Mouse (Mus musculus) hindbrain, embryonic 12.5 days (tissue): ENCODE data around the gene Gm4724. TPM values are rescaled to one million over a fixed set of nuclear protein-coding genes. Genes with fewer than 3 reads are reported as not detected.
"Not testable (repeated sequence)": the region's sequence is repeated elsewhere in the genome, so short reads cannot be mapped to it uniquely, and the experiment has no call there.

Source experiments
- ATAC-seq: fragments of 200-750 bp; cut with Nextera tagmentation; 2 replicates; pipeline ENCODE4 v1.8.0; 2017; ENCODE audit warnings: moderate TSS enrichment; ENCODE audit not compliant: low FRiP score
- H3K27ac ChIP-seq: fragments of 300-500 bp; sonication (generic); 2 replicates; pipeline ENCODE4 v1.5.1; 2016; ENCODE audit warnings: mild to moderate bottlenecking
- H3K27me3 ChIP-seq: fragments of 300-500 bp; sonication (generic); 2 replicates; pipeline ENCODE4 v1.6.1; 2016; ENCODE audit warnings: mild to moderate bottlenecking
- H3K36me3 ChIP-seq: fragments of 300-500 bp; sonication (generic); 2 replicates; pipeline ENCODE4 v1.6.1; 2016; ENCODE audit warnings: mild to moderate bottlenecking
- H3K4me1 ChIP-seq: fragments of 300-500 bp; sonication (generic); 2 replicates; pipeline ENCODE4 v1.6.1; 2016
- H3K4me2 ChIP-seq: fragments of 300-500 bp; sonication (generic); replicated peaks from 2 replicates; pipeline ENCODE4 v1.6.1; 2016; ENCODE audit warnings: mild to moderate bottlenecking
- H3K4me3 ChIP-seq: fragments of 300-500 bp; sonication (generic); 2 replicates; pipeline ENCODE4 v1.5.1; 2016; ENCODE audit warnings: mild to moderate bottlenecking
- H3K9ac ChIP-seq: fragments of 300-500 bp; sonication (generic); 2 replicates; pipeline ENCODE4 v1.6.1; 2016; ENCODE audit warnings: mild to moderate bottlenecking, moderate library complexity
- H3K9me3 ChIP-seq: fragments of 300-500 bp; sonication (generic); replicated peaks from 2 replicates; pipeline ENCODE4 v1.6.1; 2016; ENCODE audit warnings: mild to moderate bottlenecking
- WGBS: fragments of 180-500 bp; shearing (Covaris S2); methylation state at CpG from one replicate; pipeline ENCODE4 v1.1.7; 2016; 5-methylcytosine and 5-hydroxymethylcytosine counted together
- polyA plus RNA-seq: library from polyadenylated mRNA; unstranded; fragments of >200 nt; fragmentation: Nextera tagmentation; extraction: Ambion mirVana; gene quantifications from 2 replicates; pipeline ENCODE4 v1.2.1, GENCODE M21; 2016

Gm4724 gene
- 12.9 and 15.3 TPM in 2 replicates for polyA plus RNA-seq

DNA sequence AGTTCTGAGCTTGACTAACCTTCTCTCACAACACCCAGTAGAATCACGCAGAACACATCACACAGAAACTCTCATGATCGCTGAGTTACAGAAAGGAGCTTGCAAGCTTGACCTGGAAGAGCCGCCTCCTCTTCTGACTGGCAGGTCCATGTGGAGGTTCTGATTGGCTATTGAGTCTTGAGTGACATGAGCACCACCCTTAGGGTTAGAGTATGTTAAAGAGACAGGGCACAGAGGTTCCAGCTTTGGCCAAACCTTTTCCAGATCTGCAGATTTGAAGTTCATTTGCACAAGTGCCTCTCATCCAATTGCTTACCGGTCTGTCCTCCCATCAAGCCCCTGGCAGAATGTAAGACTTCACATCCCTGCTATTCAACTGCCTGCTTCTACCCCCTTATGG lies at the start of gene Gm4724:
Gene Gm4724, minus strand, starts transcription at position 101 of the 400 bp plus-strand sequence.
- not testable (repeated sequence) for ATAC-seq, H3K4me2 ChIP-seq, H3K36me3 ChIP-seq, H3K4me3 ChIP-seq, H3K9ac ChIP-seq, H3K9me3 ChIP-seq, H3K4me1 ChIP-seq, H3K27ac ChIP-seq, H3K27me3 ChIP-seq
- no CpG with 5 or more reads among the region's 4 CpGs for WGBS

GRCm38 (mm10) chr2:175469685-175470084 lies 34.1 kb upstream of the Gm4724 start, which contains the start of gene Zfp965:
Gene Zfp965 (plus strand): TSS chr2:175469985.
- not testable (repeated sequence) for H3K9me3 ChIP-seq, H3K4me3 ChIP-seq, H3K4me1 ChIP-seq, H3K27me3 ChIP-seq, H3K36me3 ChIP-seq, H3K4me2 ChIP-seq, H3K27ac ChIP-seq, ATAC-seq, H3K9ac ChIP-seq
- WGBS: no CpG with 5 or more reads among the region's 6 CpGs

Other genes with a start within 250 kb of the Gm4724 start
- 3.2 and 6.1 TPM in 2 replicates for gene Gm14391, start 228.9 kb downstream of the Gm4724 start, polyA plus RNA-seq
- gene Gm14440, start 160.7 kb downstream of the Gm4724 start, polyA plus RNA-seq: 0.70 and 5.0 TPM in 2 replicates
- gene Gm4631, start 97.6 kb downstream of the Gm4724 start, polyA plus RNA-seq: 18.8 and 18.9 TPM in 2 replicates
- gene Zfp968, start 63.4 kb downstream of the Gm4724 start, polyA plus RNA-seq: 6.5 and 6.6 TPM in 2 replicates
- gene Zfp965, start 34.2 kb upstream of the Gm4724 start, polyA plus RNA-seq: 6.0 and 8.8 TPM in 2 replicates
- gene Gm11007, start 208.2 kb upstream of the Gm4724 start, polyA plus RNA-seq: not detected in 2 replicates